Mouse (Mus musculus) cerebellum, adult 2 months (tissue): ENCODE measurements at regions not wholly inside any gene's neighbourhood (a gene's known extent, or its start where the extent isn't known, plus 50 kb on each side); places are given as distances from the start of the nearest gene placed in this dataset.

Experiments used
- DNase-seq, 2 experiments: peaks; one replicate each; pipeline ENCODE4 v3.0.0; 2021
- H3K27ac ChIP-seq: fragments of 200-500 bp; 2 replicates; pipeline ENCODE4 v1.5.1; 2012; ENCODE audit warnings: low read length, control low read depth, inconsistent platforms; ENCODE audit not compliant: insufficient read depth
- H3K27me3 ChIP-seq: fragments of 200-500 bp; 2 replicates; pipeline ENCODE4 v1.6.1; 2012; ENCODE audit warnings: inconsistent platforms, mild to moderate bottlenecking, low read length, moderate library complexity; ENCODE audit not compliant: control insufficient read depth, insufficient read depth
- H3K4me1 ChIP-seq: fragments of 200-500 bp; 2 replicates; pipeline ENCODE4 v1.6.1; 2011; ENCODE audit warnings: low read length; ENCODE audit not compliant: control insufficient read depth, insufficient read depth
- H3K4me3 ChIP-seq: fragments of 200-500 bp; replicated peaks from 2 replicates; pipeline ENCODE3; 2011; ENCODE audit warnings: mild to moderate bottlenecking, low read depth, low read length, control low read depth; ENCODE audit not compliant: insufficient read depth
- CTCF ChIP-seq: fragments of 200-500 bp; IDR thresholded peaks from 2 replicates; pipeline ENCODE4 v1.5.1; 2011; ENCODE audit warnings: low read depth, mild to moderate bottlenecking, control low read depth, low read length, moderate library complexity, borderline replicate concordance; ENCODE audit not compliant: insufficient read depth
- POLR2A ChIP-seq: fragments of 200-500 bp; IDR thresholded peaks from 2 replicates; pipeline ENCODE4 v1.6.1; 2011; ENCODE audit warnings: low read length, control low read depth, borderline replicate concordance; ENCODE audit not compliant: insufficient read depth
- WGBS: fragments of 180-500 bp; shearing (Covaris S2); methylation state at CpG from one replicate; pipeline ENCODE4 v1.1.7; 2018; 5-methylcytosine and 5-hydroxymethylcytosine counted together

DNA sequence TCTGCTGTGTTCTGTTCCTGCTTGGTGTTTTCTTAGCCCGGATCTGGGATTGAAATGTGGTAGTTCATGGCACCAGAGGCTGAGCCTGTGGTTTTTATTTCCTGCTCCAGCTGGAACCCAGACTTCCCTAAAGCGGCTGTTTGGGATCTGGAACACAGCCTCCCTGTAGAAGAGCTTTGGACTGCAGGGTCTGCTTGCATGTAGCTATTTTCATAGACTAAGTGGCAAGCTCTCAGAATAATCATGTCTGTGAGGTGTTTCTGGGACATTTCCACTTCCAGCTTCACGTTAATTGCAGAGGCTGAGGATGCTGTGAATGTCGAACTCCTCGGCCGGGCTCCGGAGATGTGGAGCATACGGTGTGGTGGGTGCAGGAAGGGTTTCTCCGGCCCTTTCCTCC, 64.1 kb upstream of the Gm5148 start:
- WGBS: 78% methylated on average over 9 of the region's 9 CpGs
- H3K4me1 ChIP-seq: no peaks in the 10 kb centered on the region
- no peak for TF ChIP-seq CTCF
- no peak for TF ChIP-seq POLR2A
- H3K4me3 ChIP-seq: no peak overlapping the region
- no peak overlapping the region for H3K27ac ChIP-seq
- no peak for DNase-seq
- H3K27me3 ChIP-seq: no peaks in the 10 kb centered on the region

DNA sequence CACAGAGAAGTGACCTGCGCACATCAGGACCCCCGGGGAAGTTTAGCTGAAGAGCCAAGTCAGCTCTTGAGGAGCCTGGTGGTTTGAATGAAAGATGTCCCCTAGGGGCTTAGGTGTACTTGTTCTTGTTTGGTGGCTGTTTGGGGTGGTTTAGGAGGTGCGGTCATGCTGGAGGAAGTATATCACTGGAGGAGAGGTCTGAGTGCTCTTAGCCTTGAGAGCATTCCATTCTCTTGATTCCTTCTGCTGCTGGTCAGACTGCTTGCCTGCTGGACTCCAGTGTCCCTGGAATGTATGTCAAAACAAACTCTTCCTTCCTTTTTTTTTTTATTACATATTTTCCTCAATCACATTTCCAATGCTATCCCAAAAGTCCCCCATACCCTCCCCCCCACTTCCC, 62.5 kb upstream of the Gm5148 start:
- TF ChIP-seq CTCF (no peak), POLR2A (no peak)
- 89% methylated on average over 3 of the region's 3 CpGs for WGBS
- no peak overlapping the region for H3K4me3 ChIP-seq
- DNase-seq: no peak
- no peak overlapping the region for H3K27ac ChIP-seq
- no peaks in the 10 kb centered on the region for H3K4me1 ChIP-seq
- H3K27me3 ChIP-seq: no peaks in the 10 kb centered on the region

DNA sequence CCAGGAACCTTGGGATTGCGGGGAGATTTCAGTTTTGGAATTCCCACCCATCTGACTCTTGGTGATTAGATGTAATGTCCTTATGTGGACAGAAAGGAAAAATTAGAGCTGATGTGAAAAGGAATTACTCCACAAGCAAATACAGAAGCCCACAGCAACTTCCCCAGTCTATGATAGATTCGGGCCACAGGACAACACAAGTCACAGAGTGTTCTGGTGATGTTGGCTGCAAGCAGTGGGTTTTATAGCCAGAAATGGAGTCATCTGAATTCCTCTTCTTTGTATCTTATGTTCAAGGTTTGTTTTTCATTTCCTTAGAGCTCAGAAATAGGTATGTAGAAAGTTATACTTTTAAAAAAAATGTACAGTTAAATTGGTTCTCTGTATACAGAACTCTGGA, 56.8 kb upstream of the Gm5148 start:
- Histone ChIP-seq H3K4me3 (no peak overlapping the region), H3K4me1 (no peaks in the 10 kb centered on the region), H3K27ac (no peak overlapping the region), H3K27me3 (no peaks in the 10 kb centered on the region)
- DNase-seq: no peak
- TF ChIP-seq CTCF: no peak
- TF ChIP-seq POLR2A: no peak
- WGBS: 80% methylated on average over 2 of the region's 2 CpGs

DNA sequence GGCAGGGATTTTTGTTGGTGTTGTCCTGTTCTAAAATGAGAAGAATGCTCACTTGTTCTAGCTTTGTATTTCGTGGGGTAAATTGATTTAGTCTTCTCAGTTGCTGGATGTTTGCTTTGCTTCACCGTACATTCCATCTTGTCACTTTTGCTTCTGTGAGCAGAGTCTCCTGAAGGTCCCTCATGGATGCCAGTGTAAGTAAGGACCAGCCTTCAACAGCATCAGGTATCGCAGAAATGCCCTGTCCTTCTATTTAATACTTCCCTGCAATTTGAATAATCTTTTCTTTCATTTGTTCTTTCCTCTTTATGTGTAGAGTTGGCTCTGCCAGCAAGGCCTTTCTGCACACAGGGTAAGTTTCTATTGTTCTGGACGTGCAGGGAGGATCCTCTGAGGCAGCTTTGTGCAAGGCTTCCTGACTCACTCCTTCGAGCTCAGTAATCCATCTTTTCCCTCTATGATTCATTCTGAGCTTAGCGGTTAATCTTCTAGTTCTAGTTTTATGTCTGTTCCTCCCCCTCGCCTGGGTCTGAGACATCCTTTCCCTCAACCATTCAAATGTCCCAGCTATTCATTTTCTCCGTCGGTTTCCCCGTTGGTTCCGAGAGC, 55.7 kb upstream of the Gm5148 start:
- no peak for TF ChIP-seq POLR2A
- no peak for TF ChIP-seq CTCF
- DNase-seq: no peak
- no peak overlapping the region for H3K27ac ChIP-seq
- no peak overlapping the region for H3K4me3 ChIP-seq
- H3K27me3 ChIP-seq: no peaks in the 10 kb centered on the region
- H3K4me1 ChIP-seq: no peaks in the 10 kb centered on the region
- WGBS: 48% methylated on average over 11 of the region's 11 CpGs

- 96% methylated on average over 7 of the region's 7 CpGs for WGBS
- no peak for TF ChIP-seq CTCF
- TF ChIP-seq POLR2A: no peak
- no peak overlapping the region for H3K4me3 ChIP-seq
- DNase-seq: no peak
- H3K27ac ChIP-seq: no peak overlapping the region
- H3K27me3 ChIP-seq: no peaks in the 10 kb centered on the region
- no peaks in the 10 kb centered on the region for H3K4me1 ChIP-seq
Measured at GRCm38 (mm10) chr3:37778386-37778785, 54.1 kb upstream of the Gm5148 start.

DNA sequence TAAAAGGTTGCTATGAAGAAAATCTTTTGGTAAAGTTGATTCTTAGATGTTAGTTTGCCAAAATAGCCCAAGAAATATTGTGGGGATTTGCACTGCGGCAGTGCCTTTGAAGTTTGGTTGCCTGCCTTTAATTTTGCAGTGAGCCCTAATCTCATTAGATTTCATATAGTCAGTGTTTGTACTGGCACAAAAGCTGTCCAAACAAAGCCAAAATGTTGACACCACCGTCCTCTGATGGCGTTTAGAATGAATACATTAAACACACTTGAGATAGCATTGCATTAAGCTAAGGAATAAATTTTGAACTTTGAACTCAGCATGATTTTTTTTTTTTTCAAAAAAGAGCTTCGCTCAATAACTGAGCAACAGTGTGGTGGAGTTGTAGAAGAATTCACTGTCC, 51.9 kb upstream of the Gm5148 start:
- Histone ChIP-seq H3K27me3 (no peaks in the 10 kb centered on the region), H3K4me1 (no peaks in the 10 kb centered on the region), H3K4me3 (no peak overlapping the region), H3K27ac (no peak overlapping the region)
- no peak for DNase-seq
- WGBS: 39% methylated on average over 4 of the region's 4 CpGs
- TF ChIP-seq CTCF (no peak), POLR2A (no peak)
